Mouse (Mus musculus) kidney, adult 11 months (tissue): Measurements from ENCODE around the gene Tomm34.

Source experiments
- DNase-seq: peaks from one replicate; pipeline ENCODE4 v3.0.0; 2022

The Tomm34 gene

DNA sequence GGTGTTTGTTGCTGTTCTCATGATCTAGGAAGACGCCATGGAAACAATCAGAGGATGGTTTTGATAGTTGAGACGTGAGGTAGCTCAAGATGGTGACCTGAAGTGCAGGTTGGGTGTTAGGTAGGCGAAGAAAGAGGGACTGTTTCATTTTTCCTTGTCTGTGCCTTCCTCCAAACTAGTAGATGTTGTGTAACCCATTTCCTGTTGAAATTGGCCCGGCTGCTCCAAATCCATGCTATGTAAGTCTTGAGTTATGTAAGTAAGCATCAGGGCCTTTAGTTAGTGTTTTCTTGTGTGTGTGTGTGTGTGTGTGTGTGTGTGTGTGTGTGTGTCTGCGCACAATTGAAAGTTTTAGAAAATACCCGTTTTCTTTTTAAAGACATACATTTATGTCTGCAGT lies 61.7 kb downstream of the Tomm34 start:
- DNase-seq, result no peak

DNA sequence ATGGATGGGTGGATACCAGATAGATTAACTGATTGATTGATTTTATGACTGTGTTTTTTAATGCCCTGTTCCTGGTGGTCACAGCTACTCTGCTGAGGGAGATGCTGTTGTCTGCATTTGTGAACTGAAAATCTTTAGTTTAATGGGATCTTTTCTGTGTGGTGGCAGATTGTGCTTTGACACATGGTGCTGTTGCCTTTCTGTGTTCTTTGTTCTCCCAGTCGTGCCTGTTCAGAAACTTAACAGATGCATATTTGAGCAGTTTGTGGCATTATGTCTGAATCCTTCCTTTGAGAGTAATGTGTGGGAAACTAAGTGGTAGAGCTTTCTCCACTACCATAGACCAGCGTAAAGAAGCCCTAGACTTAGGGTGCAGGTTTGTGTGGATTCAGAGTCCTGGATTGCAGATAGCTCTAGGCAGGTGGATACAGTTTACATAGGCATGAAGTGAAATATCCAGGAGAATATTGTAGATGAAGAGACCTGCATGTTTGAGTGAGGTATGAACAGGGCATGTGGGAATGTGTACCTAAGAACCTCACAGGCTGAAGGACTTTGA lies 62.9 kb downstream of the Tomm34 start:
- no peak for DNase-seq

DNA sequence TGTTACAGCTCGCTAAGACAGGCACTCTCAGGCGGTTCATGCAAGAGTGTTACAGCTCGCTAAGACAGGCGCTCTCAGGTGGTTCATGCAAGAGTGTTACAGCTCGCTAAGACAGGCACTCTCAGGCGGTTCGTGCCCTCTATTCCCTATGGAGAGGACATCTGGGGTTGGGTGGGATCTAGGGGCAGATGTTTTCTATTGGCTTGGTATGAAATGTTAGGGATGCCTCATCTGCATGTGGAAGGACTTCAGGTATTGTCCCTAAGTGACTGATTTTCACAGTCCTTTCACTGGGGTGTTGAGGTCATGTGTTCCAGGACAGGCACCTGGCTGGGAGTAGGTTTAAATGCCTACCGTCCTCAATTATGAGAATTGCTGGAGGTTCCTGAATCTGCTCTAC lies 63.4 kb downstream of the Tomm34 start:
- no peak for DNase-seq

DNA sequence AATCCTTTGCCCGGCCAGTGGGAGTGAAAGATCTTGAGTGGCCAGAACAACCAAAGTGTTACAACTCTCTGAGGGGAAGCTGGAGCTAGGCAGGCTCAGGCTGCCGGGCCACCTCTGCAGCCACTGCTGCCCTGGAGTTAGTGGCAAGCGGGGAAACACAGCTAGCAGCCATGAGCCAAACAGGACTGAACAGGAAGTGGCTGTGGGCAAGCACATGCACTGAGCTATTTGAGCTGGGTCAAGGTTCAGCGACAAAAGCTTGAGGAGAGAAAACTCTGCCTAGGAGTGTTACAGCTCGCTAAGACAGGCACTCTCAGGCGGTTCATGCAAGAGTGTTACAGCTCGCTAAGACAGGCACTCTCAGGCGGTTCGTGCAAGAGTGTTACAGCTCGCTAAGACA lies 64.0 kb downstream of the Tomm34 start:
- peak; percentile 70 for DNase-seq

DNA sequence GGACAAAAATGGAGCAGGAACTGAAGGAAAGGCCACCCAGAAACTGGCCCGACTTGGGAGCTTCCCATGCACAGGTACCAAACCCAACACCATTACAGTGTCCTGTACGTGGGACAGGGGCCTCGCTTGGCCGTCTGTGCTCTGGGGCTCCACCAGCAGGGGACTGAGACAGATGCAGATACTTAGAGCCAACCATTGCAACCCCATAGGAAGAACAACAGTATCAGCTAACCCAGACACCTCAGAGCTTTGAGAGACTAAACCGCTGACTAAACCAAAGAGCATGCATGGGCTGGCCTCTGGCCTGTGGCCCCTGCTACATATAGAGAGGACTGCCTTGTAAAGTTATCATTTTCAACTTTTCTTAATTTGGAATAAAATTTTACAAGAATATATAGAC lies 66.5 kb downstream of the Tomm34 start:
- DNase-seq, result no peak
